ENCODE assay signal across 10 mouse cellular contexts in genomic region chr4:77259250-77259971, GRCm38 (mm10).
DNase-seq lines count a peak whose midpoint lies in the region; ATAC-seq and TF ChIP-seq lines count a peak whose summit lies in the region.
"Had no signal": no experiment of that assay in that cellular context is flagged by ENCODE, and none has a peak within 500 bp of the region (broad histone marks: within the 10 kb centered on the region; RNA-seq: fewer than 3 reads in every experiment).

No protein-coding gene starts in this region.

- peak; percentile 94 for ATAC-seq in forebrain, embryonic 13.5 days
- no peak for ATAC-seq in forebrain, embryonic 11.5 days (replicated peaks; ENCODE audit: low FRiP score)
- no peak for ATAC-seq in liver, embryonic 12.5 days
- ATAC-seq in forebrain, embryonic 16.5 days, result peak; percentile 95
- no peak for ATAC-seq in midbrain, postnatal 0 days (ENCODE audit: low FRiP score)
- ATAC-seq in cerebellum, adult (ENCODE audit: insufficient number of reproducible peaks, low FRiP score, low TSS enrichment), result no peak

- no peak overlapping the region for H3K9ac ChIP-seq in forebrain, embryonic 13.5 days
- no peak overlapping the region for H3K9ac ChIP-seq in forebrain, embryonic 11.5 days (ENCODE audit: low read length)
- H3K9ac ChIP-seq in liver, embryonic 12.5 days, result no peak overlapping the region
- H3K9ac ChIP-seq in forebrain, embryonic 16.5 days (replicated peaks; ENCODE audit: low read depth, low read length), result no peak overlapping the region
- no peak overlapping the region for H3K9ac ChIP-seq in midbrain, postnatal 0 days (replicated peaks; ENCODE audit: low read length, poor library complexity, severe bottlenecking)
- H3K9ac ChIP-seq: liver, embryonic 15.5 days had no signal

- DNase-seq in forebrain, embryonic 11.5 days (ENCODE audit: low spot score), result no peak
- peak; percentile 3 for DNase-seq in liver
- peak; percentile 69 for DNase-seq in midbrain, postnatal 0 days (ENCODE audit: low spot score)
- DNase-seq in c-Kit-positive CD71-positive TER-119-positive erythroid progenitor cells, embryonic 14.5 days (ENCODE audit: low spot score), result no peak
- DNase-seq: gastrocnemius, postnatal 10 days had no signal

- H3K9me3 ChIP-seq in forebrain, embryonic 13.5 days (replicated peaks), result no peaks in the 10 kb centered on the region
- H3K9me3 ChIP-seq in forebrain, embryonic 11.5 days (ENCODE audit: control insufficient read depth, low read length), result no peaks in the 10 kb centered on the region
- H3K9me3 ChIP-seq in liver, embryonic 12.5 days (replicated peaks), result no peaks in the 10 kb centered on the region
- no peaks in the 10 kb centered on the region for H3K9me3 ChIP-seq in forebrain, embryonic 16.5 days (ENCODE audit: control insufficient read depth, low read length)
- H3K9me3 ChIP-seq in midbrain, postnatal 0 days (ENCODE audit: low read length), result no peaks in the 10 kb centered on the region
- H3K9me3 ChIP-seq: liver, embryonic 15.5 days had no signal

- peaks cover 5% of the 10 kb centered on the region; the same call in 1 of the 2 replicates for H3K4me1 ChIP-seq in forebrain, embryonic 13.5 days
- H3K4me1 ChIP-seq in forebrain, embryonic 11.5 days (replicated peaks; ENCODE audit: control insufficient read depth, insufficient read depth, low read length), result no peaks in the 10 kb centered on the region
- H3K4me1 ChIP-seq in liver, embryonic 12.5 days, result no peaks in the 10 kb centered on the region
- H3K4me1 ChIP-seq in forebrain, embryonic 16.5 days (replicated peaks; ENCODE audit: control insufficient read depth, insufficient read depth, low read length), result peaks cover 7% of the 10 kb centered on the region
- no peaks in the 10 kb centered on the region for H3K4me1 ChIP-seq in midbrain, postnatal 0 days (ENCODE audit: insufficient read depth, low read length)
- H3K4me1 ChIP-seq: liver, embryonic 15.5 days had no signal

- WGBS in forebrain, embryonic 13.5 days, result 50% methylated on average over 8 of the region's 8 CpGs
- 84% methylated on average over 8 of the region's 8 CpGs for WGBS in forebrain, embryonic 11.5 days
- 62% methylated on average over 8 of the region's 8 CpGs for WGBS in liver, embryonic 12.5 days (ENCODE audit: insufficient replicate concordance)
- 29% methylated on average over 8 of the region's 8 CpGs for WGBS in forebrain, embryonic 16.5 days
- 71% methylated on average over 8 of the region's 8 CpGs for WGBS in midbrain, postnatal 0 days

- no peak for TF ChIP-seq CTCF in midbrain, postnatal 0 days (IDR thresholded peaks at IDR 0.05)

- H3K27me3 ChIP-seq in forebrain, embryonic 13.5 days, result no peaks in the 10 kb centered on the region
- no peaks in the 10 kb centered on the region for H3K27me3 ChIP-seq in forebrain, embryonic 11.5 days (ENCODE audit: control insufficient read depth, insufficient read depth, low read length)
- no peaks in the 10 kb centered on the region for H3K27me3 ChIP-seq in liver, embryonic 12.5 days (replicated peaks)
- H3K27me3 ChIP-seq in forebrain, embryonic 16.5 days (replicated peaks; ENCODE audit: control insufficient read depth, insufficient read depth, low read length), result no peaks in the 10 kb centered on the region
- H3K27me3 ChIP-seq in midbrain, postnatal 0 days (ENCODE audit: insufficient read depth, low read length), result no peaks in the 10 kb centered on the region
- H3K27me3 ChIP-seq: liver, embryonic 15.5 days had no signal

- H3K36me3 ChIP-seq in forebrain, embryonic 13.5 days (ENCODE audit: poor library complexity, severe bottlenecking), result no peaks in the 10 kb centered on the region
- no peaks in the 10 kb centered on the region for H3K36me3 ChIP-seq in forebrain, embryonic 11.5 days (ENCODE audit: control insufficient read depth, insufficient read depth, low read length)
- no peaks in the 10 kb centered on the region for H3K36me3 ChIP-seq in liver, embryonic 12.5 days
- H3K36me3 ChIP-seq in forebrain, embryonic 16.5 days (ENCODE audit: control insufficient read depth, insufficient read depth), result no peaks in the 10 kb centered on the region
- H3K36me3 ChIP-seq in midbrain, postnatal 0 days (ENCODE audit: insufficient read depth, low read length), result no peaks in the 10 kb centered on the region
- H3K36me3 ChIP-seq: liver, embryonic 15.5 days had no signal

- H3K4me3 ChIP-seq in forebrain, embryonic 13.5 days, result no peak overlapping the region
- H3K4me3 ChIP-seq in forebrain, embryonic 11.5 days (ENCODE audit: low read depth, low read length), result no peak overlapping the region
- H3K4me3 ChIP-seq in liver, embryonic 12.5 days, result no peak overlapping the region
- no peak overlapping the region for H3K4me3 ChIP-seq in forebrain, embryonic 16.5 days (replicated peaks; ENCODE audit: low read length)
- H3K4me3 ChIP-seq in midbrain, postnatal 0 days (ENCODE audit: low read depth, low read length), result no peak overlapping the region
- H3K4me3 ChIP-seq: liver, embryonic 15.5 days had no signal

- no peak overlapping the region for H3K4me2 ChIP-seq in forebrain, embryonic 13.5 days
- no peak overlapping the region for H3K4me2 ChIP-seq in forebrain, embryonic 11.5 days (ENCODE audit: low read depth, low read length, severe bottlenecking)
- H3K4me2 ChIP-seq in liver, embryonic 12.5 days, result no peak overlapping the region
- H3K4me2 ChIP-seq in forebrain, embryonic 16.5 days (ENCODE audit: low read length), result no peak overlapping the region; the same call in 1 of the 2 replicates
- H3K4me2 ChIP-seq in midbrain, postnatal 0 days (ENCODE audit: low read depth, low read length, poor library complexity, severe bottlenecking), result no peak overlapping the region
- H3K4me2 ChIP-seq: liver, embryonic 15.5 days had no signal

- H3K27ac ChIP-seq in forebrain, embryonic 13.5 days, result no peak overlapping the region
- no peak overlapping the region for H3K27ac ChIP-seq in forebrain, embryonic 11.5 days (ENCODE audit: low read depth, low read length)
- no peak overlapping the region for H3K27ac ChIP-seq in liver, embryonic 12.5 days
- H3K27ac ChIP-seq in forebrain, embryonic 16.5 days (ENCODE audit: low read length), result no peak overlapping the region
- no peak overlapping the region for H3K27ac ChIP-seq in midbrain, postnatal 0 days (ENCODE audit: low read depth, low read length)
- H3K27ac ChIP-seq: liver, embryonic 15.5 days had no signal

Comparison
In these comparisons a context has a peak if more than half of its experiments do, and no peak if none do; other contexts are left out.
1. ATAC-seq: peak in forebrain, embryonic 13.5 days (single experiment) and forebrain, embryonic 16.5 days (single experiment); none in forebrain, embryonic 11.5 days (single experiment), liver, embryonic 12.5 days (single experiment), midbrain, postnatal 0 days (single experiment) and cerebellum, adult (single experiment).
2. DNase-seq: peak in liver (single experiment) and midbrain, postnatal 0 days (single experiment); none in forebrain, embryonic 11.5 days (single experiment) and c-Kit-positive CD71-positive TER-119-positive erythroid progenitor cells, embryonic 14.5 days (single experiment).